Mouse (Mus musculus) spleen, postnatal 10 days (tissue): ENCODE measurements around the gene Krt12.
A peak's percentile ranks its signal among the peaks of the same experiment; 100 is the strongest.

Experiments used
- DNase-seq, 2 experiments: peaks; one replicate each; pipeline ENCODE4 v3.0.0; 2021 to 2022; ENCODE audit warnings: low spot score in 2 of 2

Krt12 gene

DNA sequence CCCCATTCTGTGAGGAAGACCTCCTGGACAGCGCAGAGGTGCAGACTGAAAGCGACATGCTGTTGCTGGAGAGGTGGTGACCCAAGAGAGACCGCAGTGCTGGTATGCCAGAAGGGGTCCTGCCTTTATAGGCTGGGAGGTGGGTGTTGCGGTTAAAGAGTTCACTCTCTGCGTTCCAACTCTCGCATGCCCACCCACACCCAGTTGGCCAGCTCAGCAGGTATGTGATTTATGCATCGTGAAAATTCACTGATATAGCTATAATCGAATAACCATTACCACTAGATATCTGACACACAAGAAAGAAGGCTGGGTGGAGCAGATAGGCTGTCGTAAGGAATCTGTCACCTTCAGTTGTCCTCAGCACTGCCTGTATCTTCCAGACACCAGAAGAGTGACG is at the start of gene Krt12:
TSS of gene Krt12 (minus strand) at position 101 of the 400 bp plus-strand sequence.
- DNase-seq: no peak

DNA sequence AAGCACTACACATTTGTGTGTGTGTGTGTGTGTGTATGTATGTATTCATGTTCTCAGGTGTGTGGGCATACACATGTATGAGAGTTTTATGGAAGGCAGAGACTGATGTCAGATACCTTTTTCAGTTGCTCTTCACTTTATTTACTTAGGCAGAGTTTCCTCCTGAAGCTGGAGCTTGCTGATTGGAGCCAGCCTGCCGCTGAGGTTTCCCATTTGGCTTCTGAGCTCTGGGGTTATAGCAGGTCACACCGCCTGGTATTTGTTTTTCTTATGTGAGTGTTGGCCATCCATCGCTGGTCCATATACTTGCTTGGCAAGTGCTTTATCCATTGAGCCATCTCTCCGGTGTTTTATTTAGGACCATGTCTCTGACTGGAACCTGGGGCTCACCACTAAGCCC is 47.2 kb upstream of the Krt12 start:
- DNase-seq: no peak

DNA sequence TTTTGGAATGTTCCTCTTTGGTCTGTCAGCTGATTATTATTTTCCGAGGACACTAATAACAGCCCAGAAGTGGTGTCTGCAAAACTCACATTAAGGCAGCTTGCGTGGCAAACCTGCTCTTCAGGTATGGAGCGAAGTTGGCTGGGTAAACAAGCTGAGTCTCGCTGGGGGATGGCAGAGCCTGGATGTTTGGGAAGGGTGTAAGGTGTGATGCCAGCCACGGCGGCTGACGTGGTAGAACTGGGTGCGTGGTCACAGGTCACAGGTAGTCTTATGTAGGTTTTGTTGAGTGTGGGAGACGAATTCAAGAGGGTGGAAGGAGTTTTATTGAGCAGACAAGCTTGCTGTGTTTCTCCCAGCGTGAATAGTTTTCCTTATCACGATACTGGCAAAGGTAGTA is 46.5 kb upstream of the Krt12 start:
- no peak for DNase-seq

DNA sequence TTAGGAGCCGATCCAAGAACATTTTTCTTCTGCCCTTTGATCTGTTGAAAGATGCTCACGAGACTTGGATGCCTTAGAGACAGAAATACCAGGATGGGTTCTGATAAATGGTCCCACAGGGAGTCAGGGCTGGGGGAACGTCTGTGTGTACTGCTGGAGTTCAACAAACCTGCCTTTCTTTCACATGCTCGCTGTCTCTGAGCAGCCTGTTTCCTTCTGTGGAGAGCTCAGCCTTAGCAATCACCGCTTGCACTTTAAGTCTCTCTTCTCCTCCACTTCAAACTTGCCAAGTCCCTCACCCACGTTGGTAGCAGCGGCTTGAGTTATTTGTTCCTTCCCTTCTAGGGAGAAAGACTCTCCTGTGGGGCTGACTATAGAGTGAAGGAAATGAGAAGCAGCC is 44.3 kb upstream of the Krt12 start:
- no peak for DNase-seq

DNA sequence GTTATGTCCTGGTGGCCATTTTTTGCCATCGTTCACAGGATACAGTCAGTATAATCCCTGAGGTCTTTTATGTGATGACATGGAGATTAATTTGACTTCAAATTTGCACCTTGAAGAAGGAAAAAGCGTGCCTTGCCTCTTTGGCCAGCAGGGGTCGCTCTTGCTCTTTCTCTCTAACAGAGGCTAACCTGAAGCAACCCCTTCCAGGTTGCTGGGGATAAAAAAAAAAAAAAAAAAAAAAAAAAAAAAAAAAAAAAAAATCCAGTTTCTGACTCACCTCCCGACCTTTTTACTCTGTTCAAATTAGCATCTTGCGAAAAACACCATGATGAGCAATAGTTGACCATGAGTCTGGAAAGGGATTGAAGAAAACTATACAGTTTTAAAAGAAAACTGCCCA is 42.8 kb upstream of the Krt12 start:
- DNase-seq: peak; percentile 31 to 77

DNA sequence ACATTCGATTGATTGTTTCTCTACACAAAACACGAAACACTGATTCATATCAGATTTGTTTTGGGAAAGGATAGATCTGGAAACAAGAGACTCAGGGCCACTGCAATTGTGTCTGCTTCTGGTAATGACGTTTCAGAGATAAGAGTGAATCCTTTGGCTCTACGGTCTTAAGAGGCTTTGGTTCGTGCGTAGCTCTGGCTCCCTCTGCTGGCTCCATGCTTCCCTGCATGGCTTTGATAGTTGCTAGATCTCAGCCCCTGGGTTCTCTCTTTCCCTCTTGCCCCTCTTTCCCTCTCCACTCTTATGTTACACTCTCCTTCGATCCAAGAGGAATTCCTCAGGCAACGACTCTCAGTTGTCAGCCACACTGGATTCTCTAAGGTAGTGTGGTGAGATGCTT is 41.1 kb upstream of the Krt12 start:
- DNase-seq: peak; percentile 18 to 66

DNA sequence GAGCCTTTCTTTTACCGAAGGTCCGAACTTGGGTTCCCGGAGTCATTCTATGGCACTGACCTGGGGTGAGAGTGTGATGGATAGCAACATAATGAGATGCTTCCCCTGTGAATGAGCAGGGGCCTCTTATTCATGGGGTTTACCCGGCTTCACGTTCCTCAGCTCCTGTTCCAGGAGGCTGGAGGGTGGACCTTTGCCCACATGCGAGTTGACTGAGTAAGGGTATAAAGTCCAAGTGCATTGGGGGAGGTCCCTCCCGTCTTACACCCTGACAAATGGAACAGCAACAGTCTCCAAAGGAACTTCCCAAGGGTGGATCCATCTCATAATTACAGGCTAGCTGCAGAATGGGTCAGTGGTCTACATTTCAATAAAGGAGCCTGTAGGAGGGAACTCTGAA is 39.7 kb upstream of the Krt12 start:
- no peak for DNase-seq

DNA sequence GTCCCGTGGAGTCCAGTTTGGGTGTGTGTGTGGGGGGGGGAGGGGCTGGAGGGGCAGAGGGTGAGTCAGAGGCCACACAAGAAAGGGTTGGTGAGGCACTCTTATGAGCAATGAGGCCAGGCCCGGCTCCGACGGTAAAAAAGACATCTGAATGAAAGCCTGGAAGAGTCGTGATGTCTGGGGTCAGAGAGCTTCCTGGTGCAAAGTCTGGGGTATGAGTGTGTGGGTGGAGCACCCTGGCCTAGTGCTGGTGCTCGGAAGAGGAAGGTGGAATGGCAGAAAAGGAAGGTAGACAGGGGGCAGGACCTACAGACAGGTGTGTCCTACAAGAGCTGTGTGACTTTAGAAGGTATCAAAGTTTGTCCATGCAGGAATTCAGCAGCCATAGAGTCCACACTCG is 36.8 kb upstream of the Krt12 start:
- no peak for DNase-seq

DNA sequence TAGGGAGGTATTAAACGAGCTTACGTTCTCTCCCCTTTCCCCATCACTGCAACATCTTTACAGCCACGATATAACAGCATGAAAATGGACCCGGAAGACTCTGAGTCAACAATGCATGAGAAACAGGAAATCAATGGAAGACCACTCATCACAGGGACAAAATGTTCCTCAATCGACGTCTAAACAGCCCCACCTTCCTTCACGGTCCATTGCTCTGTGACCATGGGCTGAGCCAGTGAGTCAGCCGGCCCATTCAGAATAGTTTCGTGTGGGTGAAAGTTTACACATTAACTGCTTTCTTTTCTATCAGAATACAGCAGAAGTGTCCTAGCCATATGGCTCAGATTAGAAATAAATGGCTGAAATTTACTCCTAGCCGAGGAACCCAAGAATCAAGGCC is 32.7 kb upstream of the Krt12 start:
- no peak for DNase-seq

DNA sequence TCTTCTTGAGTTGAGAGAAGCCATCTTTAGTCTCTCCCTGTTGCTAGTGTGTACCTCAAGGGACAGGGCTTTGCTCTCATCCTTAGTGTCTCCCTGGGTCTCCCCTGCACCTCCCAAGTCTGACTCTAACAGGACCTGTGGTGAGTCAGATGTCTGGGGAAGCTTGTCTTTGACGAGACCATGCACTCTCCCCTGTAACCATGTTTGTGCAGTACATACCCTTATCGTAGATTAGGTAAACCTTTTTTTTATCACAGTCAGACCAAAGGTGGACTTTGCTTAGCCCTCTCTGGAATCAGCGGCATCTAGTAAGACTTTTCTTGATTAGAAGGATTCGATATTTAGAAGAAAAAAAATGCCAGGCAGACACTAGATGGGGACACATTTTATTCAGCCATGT is 32.0 kb upstream of the Krt12 start:
- DNase-seq: no peak

DNA sequence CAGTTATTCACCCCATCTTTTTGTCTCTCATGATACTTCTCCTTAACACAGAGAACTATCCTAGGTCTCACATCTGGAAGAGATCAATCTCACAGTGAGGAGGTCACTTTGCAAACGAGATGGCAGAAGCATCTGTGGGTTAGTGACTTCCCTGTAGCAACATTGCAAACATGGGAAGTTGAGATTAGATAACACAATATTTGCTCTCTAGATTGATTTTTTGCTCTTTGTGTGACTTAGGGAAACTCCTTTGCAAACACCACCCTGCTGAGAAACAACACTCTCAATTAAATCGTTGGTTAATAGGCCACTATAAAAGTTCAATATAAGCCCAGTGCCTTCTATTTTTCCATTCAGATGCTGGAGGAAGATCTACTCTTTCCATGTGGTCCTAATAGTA is 26.7 kb upstream of the Krt12 start:
- DNase-seq: no peak

DNA sequence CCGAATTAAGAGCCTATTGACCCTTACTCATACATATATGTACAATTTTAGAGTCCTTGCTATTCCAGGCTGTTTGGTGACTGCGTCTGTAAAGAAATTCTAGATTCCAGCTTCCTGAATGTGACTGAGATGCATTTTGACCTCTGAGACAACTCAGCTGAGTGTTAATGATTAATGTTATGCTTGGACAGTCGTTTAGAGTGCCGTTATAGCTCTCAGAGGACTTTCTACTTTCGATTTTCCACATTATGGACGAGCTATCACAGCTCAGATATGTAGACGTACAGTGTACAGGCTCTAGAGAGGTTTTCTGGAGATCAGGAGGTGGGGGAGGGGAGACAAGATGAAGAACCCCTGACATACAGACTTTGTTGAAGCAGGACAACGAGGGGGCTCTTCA is 19.2 kb upstream of the Krt12 start:
- DNase-seq: no peak

DNA sequence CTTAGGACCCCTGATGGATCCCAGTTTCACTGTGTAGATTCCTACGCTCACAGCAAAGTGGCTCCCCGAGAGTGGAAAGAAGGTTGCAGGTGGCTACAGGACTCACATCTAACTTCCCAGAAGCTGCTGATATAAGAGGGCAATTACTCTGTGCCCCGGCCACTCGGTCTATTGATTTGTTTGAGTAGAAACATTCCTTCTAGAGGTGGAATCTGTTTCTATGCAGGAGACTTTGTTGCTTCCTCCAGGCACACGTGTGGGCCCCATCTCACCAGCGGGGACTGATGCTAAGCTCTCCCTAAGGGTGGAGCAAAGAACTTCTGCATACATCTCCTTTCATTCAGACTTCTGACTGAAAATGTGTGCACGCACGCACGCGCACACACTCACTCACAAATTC is 17.4 kb upstream of the Krt12 start:
- DNase-seq: no peak

DNA sequence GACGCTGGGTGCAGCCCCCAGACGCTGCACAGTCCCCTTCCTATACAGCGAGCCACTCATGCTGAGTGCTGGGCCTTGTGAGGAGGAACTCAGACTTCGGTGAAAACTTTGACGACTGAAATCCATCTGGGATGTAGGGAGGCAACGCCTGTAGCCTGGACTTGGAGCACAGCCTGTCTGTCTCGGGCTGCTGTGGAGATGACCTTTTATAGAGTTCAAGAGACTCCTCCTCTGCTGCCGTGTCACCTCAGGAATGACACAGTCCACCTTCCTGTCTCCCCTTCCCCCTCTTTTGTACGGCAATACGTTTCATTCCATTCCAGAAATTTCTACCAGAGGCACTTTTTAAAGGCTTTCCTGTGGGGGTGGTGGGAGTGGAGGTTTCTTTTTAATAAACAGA is 15.9 kb upstream of the Krt12 start, which contains the start of gene Krt20:
TSS of gene Krt20 (minus strand) at position 179 of the 400 bp plus-strand sequence.
- DNase-seq: no peak

DNA sequence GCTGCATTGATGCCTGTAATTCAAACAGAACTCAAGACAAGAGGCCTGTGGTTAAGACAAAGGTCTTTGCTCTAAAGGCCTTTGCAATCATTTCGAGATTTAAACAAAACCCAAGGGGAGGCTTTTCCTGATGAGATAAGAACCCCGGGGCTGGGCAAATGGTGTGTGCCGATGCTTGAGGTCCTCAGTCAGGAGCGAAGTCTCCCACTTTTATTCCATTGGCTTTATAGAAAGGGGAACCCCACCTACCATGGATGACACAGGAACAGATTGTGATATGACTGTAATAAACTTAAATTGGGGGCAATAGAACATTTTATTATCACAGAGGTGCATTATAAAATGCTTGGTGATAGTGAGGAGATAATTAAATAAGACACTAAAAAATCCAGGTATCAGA is 14.6 kb upstream of the Krt12 start:
- DNase-seq: no peak

DNA sequence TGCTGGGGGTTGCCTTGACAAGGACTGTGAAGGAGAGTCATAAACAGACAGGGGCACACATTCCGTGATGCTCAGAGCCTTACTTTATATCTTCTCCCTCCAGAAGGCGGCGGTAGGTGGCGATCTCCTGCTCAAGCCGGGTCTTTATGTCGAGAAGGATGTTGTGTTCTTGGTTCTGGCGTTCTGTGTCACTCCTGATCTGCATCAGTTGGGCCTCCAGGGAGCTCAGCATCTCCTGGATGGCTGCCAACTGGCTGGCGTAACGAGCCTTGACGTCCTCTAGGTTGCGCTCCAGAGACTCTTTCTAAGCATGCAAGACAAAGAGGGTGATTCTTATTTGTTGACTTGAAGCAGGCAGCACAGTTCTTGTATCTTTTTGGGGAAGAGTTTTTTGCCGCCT is 8.6 kb upstream of the Krt12 start:
- no peak for DNase-seq

DNA sequence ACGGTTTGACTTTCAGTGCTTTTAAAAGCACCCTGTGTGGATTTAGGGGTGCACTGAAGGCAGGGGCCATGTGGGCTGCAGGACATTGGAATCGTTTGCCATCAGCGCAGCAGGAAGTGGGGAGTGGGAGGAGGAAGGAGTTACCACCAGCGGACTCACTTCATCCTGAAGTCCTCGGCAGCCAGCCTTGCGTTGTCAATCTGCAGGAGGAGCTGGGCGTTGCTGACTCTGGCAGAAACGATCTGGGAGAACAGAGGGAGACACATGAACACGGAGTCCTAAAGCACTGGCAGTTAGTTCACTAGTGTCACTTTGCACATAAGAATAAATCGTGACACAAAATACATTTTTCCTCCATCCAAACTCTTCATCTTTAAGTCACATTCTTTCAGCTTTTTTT is 1.5 kb downstream of the Krt12 start:
- no peak for DNase-seq

DNA sequence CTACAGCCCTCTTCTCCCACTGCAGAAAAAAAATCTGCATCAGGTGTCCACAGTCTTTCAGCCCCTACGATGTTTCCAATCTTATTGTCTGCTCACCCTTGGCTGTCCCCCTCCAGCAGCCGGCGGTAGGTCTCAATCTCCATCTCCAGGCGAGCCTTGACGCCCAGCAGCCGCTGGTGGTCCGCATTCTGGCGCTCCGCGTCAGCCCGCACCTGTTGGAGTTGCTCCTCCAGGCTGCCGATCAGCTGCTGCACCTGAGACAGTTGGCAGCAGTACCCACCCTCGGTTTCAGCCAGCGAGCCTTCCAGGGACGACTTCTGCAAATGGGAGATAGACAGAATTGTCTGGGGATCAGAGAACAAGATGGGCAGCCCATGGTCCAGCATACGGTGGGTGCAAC is 4.2 kb downstream of the Krt12 start:
- no peak for DNase-seq

DNA sequence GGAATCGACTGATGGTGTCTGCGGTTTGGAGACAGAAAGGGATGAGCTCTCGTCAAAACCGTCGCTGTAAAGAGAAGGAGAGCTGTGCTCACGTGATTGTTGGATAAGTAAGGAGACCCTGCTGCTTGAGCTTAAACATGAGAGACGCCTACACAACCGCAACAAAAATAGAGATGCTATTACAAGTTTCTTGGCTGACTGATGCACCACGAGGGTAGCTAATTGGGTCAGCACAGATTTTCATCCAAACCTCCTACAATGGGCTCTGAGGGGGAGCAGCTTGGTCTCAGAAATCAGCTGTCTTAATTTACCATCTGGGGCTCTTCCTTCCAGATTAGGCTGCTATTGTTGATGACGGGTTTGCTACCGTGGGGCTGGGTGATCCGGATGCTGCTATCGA is 5.2 kb downstream of the Krt12 start:
- no peak for DNase-seq

DNA sequence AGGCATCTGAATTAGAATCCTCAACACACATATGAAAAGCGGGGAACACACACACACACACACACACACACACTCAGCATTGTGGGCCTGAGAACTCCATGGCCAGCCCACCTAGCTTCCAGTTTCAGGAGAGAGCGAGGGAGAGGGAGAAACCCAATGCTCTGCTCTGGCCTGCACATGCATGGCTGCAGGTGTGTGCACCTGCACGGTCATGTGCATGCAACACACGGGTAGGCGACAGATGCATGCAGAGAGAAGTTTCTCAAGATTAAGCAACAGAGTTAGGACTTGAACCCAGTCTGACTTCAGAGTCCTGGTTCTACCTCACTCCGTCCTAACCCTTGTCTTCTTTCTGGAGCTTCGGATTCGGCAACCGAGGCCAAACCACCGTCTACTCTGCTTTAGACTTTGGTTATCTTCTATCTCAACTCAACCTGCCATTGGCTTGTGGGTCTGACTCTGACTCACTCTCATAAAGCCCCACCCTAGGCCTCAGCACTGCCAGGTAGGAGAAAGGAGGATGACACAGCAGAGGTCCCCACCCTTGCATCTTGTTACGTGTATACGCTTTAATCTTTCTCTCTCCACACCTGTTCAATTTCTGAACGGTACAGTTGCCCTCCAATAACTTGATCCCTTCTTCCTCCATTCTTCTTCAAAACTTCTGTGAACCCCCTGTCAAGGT is 7.5 kb downstream of the Krt12 start:
- DNase-seq: no peak

DNA sequence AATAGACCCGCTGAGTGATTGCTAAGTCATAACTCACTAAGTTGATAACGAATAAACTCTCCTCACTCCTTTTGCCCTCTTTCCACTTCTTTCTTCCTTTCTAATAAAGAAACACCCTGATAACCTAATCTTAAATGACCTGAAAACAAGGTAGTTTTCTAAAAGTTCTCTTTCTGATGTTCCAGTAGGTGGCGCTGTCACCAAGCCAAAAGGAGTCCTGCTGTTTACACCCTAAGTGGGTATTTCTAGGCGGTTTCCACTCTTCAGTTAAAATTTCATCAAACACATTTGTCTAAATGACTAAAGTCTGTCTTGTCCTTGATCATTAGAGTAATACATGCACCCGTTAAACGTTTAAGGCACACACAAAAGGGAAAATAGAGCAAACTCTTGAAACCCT is 8.8 kb downstream of the Krt12 start:
- peak in 1 of 2 experiments; percentile 32 for DNase-seq

DNA sequence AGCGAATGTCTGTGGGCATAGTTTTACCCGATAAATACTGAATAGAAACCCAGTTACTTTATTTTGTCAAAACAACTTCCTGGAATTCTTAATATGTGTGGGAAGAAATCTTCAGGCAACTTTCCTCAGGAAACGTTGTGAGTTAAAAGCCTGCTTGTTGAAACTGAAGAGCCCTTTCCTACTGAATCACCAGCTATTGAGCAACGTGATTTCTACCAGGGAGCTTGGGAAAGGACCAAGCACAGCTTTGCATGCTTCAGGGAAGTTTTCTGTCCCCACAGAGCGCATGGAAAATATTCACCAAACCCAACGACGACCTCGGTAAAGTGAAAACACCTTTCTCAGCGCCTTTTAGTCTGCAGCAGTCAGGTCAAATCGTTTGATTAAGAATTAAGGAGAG is 15.9 kb downstream of the Krt12 start:
- DNase-seq: no peak

DNA sequence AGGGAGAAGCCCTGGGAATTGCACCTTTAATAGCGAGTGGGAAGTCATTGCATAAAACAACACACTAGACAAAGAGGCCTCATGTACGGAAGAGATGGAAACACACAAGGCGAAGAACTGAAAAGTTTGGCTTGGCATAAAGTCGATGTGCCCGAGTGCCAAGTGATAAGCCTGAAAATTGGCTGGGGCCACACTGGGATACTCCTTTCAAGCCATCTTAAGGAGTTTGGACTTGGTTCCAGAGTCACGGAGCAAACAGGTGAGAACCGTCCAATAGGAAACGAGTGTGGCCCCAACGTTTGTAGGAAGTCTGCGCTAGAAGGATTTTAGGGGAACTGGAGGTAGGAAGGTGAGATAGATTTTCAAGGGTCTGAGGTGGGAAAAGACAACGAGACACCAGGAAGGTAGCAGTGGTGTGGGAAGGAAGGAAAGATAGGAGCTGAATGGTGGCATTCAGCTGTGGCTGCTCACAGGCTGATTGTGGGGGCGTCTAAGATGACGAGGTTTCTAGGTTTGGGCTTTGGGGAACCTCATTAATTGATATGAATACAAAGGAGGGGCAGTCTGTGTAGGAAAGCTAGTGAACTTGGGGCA is 22.0 kb downstream of the Krt12 start:
- no peak for DNase-seq

DNA sequence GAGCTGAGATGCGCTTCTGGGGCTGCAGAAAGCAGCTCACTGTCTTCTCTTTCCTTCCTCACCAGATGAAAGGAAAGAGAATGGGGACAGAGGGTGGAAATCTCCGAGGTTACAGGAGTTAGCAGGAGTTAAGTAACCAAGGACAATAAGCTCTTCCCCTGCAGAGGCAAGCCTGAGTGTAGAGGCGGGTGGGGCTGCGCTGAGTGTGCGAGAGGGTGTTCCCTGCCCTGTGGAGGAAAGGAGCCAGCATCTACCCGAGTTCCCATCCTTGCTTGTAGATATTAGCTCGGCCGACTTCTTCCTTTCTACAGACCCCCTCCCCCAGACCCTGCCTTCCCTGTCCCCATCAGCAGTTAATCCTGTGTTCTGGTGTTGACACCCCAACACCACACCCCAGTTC is 23.2 kb downstream of the Krt12 start:
- no peak for DNase-seq
